Mouse (Mus musculus): ENCODE measurements around the gene Ankrd34a.

The Ankrd34a gene

DNA sequence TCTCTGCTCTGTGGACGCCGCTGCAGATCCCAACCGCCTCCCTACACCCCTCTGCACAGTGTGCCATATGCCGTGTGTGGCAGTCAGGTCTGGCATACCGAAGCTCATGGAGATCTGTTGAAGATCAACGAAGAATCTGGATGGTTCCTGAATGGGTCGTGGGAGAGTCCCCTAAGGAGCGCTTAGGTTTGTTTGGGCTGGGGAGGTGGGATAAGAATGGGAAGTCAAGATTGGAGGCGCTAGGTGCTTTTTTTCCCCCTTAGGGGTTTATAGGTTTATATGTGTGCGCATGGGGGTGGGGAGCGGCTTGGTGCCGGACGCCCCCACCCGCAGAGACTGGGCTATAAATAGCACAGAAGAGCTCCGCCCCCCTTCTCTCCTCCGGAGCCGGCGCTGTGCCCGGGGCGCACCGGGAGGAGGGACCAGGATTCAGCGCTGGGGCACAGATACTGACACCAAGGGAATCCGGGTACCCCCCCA is at the start of gene Ankrd34a:
TSS of gene Ankrd34a (plus strand) at position 409 of the 480 bp plus-strand sequence.
- peak; percentile 92 for DNase-seq

DNA sequence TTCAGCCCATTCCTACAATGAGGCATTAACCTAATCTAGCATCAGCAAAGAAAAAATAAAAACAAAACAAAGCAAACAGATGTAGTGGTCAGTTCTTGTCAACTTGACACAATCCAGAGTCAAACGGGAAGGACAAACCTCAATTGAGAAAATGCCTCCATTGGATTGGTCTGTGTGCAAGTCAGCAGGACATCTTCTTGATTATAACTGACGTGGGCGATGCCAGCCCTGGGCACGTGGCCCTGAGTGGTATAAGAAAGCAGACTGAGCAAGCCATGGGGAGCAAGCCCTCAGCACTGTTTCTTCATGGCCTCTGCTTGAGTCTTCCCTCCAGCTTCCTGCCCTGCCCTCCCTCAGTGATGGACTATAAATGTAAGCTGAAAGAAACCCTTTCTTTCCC is 49.6 kb upstream of the Ankrd34a start:
- no peak for DNase-seq

DNA sequence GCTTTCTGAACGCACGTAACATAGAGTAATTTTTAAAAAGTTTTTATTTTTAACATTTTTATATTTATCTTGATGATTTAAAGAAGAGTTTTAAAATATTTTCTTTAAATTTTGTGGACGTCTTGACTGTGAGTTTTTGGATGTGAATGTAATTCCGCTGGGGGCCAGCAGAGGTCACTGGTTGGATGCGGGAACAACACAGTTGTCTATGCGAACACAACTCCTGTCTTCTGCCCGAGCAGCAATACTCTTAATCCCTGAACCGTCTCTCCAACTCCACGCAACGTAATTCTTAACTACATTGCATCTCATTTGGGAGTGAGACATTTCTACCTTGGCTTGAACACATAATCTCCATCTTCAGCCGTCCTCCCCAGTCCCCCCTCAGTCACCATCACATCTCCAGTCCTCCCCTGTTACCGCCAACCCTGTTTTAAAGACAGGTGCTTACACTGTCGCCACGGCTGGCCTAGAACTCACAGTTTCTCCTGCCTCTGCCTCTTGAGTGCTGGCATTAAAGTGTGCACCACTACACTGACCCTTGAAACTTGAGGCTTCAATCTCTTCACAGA is 49.0 kb upstream of the Ankrd34a start:
- peak; percentile 60 for DNase-seq

DNA sequence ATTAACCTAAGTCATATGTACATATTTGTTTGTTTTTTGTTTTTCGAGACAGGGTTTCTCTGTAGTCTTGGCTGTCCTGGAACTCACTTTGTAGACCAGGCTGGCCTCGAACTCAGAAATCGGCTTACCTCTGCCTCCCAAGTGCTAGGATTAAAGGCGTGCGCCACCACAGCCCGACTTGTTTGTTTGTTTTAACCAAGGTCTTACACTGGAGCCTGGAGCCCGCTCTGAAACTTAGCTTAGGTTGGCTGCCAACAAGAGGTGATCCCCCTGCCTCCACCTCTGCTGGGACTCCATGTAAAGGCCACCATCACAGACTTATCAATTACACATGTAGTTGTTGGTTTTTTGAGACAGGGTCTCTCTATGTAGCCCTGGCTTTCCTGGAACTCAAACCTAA is 47.6 kb upstream of the Ankrd34a start:
- DNase-seq = no peak

DNA sequence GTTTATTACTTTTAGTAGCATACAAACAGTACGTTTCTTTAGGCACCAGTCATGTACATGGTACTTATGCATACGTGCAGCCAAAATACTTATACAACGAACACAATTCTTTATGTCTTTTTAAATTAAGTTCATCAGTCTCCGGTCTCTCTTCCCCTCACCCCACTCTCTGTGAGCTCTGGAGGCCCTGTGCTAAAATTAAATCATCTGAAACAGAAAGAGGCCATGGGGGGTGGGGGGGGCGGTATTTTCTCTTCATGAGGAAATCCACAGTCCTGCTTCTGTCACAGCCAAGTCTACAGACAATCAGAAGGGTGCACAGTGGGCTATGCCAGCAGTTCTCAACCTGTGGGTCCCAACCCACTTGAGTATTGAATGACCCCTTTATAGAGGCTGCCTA is 47.1 kb upstream of the Ankrd34a start:
- no peak for DNase-seq

DNA sequence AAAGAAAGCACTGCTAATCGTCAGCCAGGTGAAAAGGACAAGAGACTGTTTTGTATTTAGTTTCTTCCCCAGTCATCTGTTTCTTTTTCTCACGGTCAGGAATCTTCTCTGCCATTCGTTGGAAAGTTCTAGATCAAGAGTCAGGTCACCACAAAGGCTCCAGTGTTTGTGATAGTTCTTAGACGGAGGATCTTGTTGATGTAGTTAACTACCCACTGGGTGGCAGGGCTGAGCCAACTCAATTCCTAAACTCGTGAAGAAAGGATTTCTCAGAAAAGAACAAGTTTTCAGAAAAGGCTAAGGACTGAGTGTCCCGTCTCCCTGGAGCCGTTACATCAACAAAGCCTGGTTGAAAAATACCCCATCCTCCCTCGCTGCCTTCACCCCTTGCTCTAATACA is 45.2 kb upstream of the Ankrd34a start:
- no peak for DNase-seq

DNA sequence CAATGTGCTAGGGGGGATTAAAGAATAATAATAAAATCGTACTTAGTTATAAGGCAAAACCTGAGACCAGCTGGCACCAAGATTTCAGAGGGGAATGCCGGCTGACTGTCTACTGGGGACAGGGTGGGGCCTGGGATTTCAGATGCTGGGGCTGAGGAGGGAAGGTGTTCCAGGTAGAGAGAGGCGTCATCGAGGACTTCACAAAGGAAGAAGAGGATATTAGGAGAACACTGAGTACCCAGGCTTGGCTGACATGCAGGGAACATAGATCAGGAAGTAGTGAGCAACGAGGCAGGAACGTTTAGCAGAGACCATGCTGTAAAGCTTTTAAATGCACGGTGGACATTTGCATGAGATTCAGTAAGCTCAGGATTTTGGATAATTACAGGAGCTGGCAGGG is 44.5 kb upstream of the Ankrd34a start:
- DNase-seq = no peak

DNA sequence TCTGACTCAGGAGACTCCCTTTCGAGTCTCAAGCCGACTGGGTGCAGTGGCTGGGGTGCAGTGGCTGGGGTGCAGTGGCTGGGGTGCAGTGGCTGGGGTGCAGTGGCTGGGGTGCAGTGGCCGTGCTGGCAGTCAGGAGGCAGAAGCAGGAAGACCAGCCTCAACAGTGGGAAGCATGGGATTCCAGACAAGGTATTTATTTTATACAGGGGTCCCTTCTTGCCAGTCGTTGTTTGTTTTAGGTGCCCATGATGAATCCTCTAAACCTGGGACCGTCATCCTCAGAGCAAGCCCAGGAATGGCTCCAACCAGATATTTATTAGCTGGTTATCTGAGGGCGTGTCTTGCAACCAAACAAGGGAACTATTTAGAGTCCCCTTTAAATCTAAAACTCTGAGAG is 42.8 kb upstream of the Ankrd34a start:
- no peak for DNase-seq

DNA sequence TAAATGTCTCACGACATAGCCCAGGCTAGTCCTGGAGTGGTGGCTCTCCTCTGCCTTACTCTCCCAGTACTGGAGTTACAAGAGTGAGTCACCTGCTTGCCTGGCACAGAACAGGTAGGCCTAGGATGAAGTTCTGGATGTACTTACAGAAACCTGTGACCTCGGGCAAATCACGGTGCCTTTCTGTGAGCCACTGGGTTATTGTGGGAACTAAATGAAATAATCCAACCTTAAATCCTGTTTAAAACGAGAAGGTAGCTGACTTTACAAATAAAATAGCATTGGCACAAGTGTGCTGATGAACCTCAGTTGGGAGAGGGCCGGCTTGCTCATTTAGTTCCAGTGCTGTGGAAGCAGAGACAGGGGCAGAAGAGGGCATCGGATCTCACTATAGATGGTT is 42.2 kb upstream of the Ankrd34a start:
- no peak for DNase-seq

DNA sequence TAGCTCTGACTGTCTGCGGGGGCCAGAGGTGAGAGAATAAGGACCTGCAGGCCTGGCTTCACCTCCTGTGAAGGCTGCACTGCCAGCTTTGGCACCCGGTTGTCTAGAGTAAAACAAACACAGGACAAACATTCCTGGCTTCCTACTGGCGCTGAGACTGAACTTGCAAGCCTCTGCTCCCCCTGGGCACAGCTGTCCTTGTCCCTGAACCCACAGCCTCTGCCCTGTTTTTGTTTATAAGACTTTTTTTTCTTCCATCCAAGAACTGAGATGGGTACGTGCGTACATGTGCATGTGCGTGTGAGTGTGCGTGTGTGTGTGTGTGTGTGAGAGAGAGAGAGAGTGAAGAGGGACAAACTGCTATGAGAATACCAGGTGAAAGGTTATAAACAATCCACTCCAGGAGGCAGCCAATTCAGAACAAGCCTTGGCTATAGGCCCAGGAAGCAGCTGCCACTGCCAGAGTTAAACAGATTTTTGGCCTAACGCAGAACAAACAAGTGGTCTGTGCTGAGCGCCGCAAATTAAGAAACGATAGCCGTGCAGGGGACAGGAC is 41.3 kb upstream of the Ankrd34a start:
- no peak for DNase-seq

DNA sequence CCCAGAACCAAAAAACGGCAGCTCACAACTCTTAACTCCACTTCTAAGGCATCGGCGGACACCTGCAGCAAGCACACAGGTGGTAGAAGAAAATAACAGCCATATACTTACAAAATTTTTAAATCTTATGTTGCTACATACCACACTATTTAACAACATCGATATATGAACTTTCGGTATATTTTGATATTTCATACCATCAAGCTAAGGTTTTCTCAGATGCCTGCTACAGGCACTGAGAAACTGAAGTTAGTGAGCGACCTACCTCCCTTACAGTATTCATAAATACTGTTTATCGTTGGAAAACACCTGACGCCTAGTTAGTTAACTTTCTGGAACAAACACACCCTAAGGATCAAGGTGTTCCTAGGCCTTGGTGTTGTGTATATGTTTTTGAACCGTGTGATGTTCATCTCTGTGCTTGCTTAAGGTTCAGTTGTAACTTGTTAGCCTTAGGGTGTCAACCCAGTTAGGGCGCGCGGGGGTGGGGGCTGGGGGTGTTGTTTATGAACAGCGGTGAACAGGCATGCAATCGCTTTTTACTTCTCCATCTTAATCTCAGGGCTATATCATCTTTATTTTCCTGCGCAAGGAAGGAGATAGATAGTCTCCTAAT is 40.3 kb upstream of the Ankrd34a start:
- DNase-seq = no peak

DNA sequence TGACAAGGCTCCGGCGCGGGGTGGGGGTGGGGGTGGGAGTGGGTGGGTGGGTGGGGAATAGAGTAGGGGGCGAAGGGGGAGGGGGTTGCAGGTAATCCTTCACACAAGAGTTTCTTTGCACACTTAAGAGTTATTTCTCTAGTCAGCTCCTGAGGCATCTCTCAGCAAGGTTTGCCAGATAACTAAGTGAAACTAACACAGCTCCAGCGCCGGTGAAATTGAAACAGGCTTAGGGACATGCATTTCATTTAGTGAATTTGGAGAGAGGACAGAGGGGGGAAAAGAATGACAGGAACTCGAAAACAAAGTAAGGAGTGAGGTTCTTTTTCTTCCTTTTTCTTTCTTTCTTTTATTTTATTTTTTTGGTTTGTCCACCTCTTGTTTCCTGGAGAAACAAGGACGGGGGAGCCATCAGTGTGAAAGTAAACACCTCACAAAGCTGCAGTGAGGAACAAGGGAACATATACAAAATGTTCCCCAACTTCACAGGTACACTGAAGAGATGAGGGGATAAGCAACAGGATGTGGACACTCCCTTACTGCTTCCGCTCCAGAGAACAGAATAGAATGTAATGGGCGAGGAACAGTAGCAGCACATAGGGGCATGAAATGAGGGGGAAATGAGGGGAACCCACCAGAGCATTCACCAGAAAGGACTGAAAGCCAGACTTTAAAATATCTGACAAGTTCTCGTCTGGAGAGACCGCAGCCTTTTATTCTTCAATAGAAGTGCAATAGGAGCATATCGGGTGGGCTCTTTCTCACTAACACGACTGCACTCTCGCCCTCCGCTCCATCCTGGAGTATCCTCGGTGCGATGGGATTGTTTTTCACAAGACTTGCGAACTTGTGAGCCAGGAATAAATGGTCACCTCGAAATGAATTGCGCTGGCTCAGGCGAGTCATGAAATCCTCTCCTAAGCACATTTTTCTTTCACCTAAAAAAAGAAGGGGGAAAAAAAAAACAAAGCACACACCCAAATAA is 39.5 kb upstream of the Ankrd34a start:
- DNase-seq = no peak

DNA sequence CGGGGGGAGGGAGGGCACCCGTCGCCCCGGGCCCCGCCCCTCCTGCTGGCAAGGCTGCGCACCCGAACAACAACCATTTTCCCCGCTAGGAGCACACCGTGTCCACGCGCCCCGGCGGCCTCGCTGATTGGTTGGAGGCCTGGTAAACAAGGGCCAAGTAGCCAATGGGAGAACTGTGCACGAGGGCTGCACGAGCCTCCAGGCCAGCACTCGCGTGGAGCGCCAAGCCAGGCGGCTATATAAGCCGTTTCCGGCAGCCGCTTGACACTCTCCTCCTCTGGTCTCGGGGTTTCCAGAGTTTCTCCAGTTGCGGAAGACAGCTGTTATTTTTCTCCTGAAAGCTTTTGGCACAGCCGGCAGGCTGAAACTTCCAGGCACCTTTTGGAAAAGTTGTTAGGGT is 38.7 kb upstream of the Ankrd34a start, which contains the start of gene Txnip:
TSS of gene Txnip (plus strand) at position 264 of the 400 bp plus-strand sequence.
- DNase-seq = peak; percentile 91

DNA sequence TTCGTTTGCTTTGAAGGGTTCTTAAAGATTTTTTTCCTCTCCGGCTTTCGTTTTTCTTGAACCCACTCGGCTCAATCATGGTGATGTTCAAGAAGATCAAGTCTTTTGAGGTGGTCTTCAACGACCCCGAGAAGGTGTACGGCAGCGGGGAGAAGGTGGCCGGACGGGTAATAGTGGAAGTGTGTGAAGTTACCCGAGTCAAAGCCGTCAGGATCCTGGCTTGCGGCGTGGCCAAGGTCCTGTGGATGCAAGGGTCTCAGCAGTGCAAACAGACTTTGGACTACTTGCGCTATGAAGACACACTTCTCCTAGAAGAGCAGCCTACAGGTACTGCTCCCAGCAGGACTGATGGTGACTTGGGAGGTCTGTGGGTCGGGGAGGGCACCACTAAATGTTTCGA is 38.3 kb upstream of the Ankrd34a start:
- no peak for DNase-seq

DNA sequence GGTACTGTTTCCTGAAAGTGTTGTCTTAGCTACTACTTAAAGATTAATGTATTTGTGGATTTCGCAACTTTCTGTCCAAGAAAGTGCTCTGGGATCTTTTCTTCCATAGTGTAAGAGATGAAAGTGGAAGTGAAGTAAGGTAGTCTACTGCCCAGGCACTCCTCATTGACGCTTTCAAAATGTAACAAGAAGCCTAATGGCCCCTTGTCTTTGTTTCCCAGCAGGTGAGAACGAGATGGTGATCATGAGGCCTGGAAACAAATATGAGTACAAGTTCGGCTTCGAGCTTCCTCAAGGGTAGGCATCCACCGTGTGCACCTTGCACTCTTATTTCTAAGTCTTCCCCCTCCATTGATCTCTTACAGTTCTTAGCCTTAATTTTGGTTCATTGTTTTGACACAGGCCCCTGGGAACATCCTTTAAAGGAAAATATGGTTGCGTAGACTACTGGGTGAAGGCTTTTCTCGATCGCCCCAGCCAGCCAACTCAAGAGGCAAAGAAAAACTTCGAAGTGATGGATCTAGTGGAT is 37.7 kb upstream of the Ankrd34a start:
- no peak for DNase-seq

DNA sequence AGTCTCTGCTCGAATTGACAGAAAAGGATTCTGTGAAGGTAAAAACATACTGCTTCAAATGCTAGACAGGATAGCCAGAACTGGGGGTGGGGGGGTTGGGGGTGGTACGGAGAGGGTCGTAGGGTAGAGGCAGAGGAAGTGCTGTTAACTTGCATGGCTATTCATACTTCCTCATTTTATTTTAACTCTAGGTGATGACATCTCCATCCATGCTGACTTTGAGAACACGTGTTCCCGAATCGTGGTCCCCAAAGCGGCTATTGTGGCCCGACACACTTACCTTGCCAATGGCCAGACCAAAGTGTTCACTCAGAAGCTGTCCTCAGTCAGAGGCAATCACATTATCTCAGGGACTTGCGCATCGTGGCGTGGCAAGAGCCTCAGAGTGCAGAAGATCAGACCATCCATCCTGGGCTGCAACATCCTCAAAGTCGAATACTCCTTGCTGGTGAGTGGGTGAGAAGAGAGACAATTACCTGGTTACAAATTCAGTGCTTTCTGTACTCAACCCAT is 37.0 kb upstream of the Ankrd34a start:
- DNase-seq = no peak

DNA sequence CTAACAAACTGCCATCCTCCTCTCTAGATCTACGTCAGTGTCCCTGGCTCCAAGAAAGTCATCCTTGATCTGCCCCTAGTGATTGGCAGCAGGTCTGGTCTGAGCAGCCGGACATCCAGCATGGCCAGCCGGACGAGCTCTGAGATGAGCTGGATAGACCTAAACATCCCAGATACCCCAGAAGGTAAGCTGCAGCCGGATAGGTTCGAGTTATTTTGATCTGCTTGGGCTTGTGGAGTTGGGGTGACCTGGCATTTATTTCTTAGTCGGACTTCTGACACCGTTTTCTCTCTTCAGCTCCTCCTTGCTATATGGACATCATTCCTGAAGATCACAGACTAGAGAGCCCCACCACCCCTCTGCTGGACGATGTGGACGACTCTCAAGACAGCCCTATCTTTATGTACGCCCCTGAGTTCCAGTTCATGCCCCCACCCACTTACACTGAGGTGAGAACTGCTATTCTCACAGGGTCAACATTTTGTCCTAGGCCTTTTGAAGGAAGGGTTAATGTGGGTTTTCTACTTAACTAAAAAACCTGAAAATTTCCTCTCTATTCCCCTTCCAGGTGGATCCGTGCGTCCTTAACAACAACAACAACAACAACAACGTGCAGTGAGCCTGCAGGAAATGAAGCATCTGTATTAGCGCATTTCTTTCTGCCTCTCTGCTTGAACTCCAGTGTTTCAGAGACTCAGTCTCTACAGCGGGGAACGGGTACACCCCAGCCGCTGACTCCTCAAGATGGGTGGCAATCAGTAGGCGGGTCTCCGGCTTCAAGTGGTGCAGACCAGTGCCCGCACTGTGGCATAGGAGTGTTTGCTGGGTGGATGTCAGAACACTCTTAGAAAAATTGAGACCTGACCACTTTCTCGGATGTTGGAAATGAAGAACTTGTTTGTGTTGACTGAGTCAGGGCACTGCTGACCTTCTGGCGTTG is 36.3 kb upstream of the Ankrd34a start:
- DNase-seq = no peak

DNA sequence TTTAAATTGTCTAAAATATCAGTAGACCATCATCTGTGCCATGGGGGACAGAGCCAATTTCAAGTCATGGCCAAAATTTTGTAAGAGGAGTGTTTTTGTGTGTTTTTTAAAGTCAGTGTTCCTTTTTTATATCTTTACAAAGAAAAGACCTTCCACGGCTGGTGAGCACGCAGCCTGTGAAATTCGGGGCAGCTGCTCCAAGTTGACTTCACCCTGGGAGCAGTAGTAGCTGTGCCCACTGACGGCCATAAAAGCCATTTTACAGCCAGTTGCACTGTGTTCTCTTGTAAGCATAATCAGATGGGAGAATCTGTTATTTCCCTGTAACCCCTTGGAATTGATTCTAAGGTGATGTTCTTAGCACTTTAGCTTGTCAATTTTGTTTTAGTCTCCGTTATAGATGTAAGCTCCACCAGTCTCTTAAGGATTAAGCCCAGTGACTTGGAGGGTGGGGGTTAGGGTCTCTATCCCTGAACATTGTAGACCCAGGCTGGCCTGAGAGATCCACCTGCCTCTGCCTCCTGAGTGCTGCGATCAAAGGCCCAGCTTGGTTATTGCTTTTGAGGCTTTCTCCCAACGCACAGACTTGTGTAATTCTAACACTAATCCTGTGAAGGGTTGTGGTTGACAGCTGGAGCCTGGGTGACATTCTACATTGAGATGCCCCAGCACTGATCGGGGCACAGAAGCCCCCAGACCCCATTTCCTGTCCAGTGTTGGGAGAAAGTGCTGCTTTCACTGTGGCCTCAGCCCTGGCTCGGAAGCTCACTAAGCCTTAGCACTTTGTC is 35.4 kb upstream of the Ankrd34a start:
- no peak for DNase-seq

DNA sequence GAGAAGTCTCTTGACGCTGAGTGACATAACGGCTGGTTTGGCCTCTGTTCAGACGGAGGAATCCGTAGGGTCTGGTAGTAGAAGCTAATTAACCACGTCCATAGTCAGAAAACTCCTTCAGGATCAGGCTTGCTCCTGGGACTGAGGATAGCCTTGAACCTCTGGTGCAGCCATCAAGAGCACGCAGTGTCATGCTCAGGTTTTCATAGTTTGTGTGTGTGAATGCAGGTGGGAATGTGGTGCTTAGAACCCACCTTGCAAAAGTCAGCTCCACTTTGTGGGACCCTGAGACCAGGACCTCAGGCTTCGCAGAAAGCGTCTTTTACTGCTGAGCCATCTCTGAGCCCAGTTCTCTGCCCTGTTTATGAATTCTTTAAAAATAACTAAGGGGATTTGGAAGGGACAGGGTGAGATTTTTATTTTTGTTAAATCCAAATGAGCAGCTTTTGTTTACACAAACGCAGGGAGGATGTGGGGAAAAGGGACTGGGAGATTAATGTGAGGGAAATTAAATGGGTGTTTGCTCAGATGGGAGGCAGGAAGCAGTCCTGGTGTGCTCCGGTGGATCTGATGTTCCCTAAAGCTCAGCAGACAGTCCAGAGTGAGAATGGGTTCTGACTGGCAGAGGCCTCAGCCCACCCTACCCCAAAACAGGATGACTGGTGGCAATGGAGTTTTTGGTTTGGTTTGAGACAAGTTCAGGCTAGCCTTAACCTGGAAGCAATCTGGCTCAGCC is 34.3 kb upstream of the Ankrd34a start:
- DNase-seq = no peak

DNA sequence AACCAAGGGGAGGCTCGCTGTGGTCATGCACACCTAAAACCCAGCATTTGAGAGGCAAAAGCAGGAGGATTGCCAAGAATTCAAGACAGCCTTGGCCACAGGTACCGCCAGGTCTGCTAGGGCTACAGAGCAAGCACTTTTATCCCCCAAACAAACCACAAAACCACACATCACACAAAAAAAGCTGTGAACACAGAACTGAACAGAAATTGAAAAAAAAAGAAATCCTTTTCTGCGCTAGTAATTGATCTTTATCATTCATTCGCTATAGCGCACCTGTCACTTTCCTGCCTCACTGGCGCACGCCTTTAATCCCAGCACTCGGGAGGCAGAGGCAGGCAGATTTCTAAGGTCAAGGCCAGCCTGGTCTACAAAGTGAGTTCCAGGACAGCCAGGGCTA is 33.2 kb upstream of the Ankrd34a start:
- DNase-seq = no peak
